Mouse (Mus musculus) heart, embryonic 16.5 days (tissue): ENCODE data around the gene Plekha6. TPM values are rescaled to one million over a fixed set of nuclear protein-coding genes. Genes with fewer than 3 reads are reported as not detected.

Source experiments
- ATAC-seq: fragments of 200-750 bp; cut with Nextera tagmentation; replicated peaks from 2 replicates; pipeline ENCODE4 v1.8.0; 2017; ENCODE audit warnings: moderate number of reproducible peaks; ENCODE audit not compliant: insufficient read depth, low FRiP score; ENCODE audit errors: extremely low read depth
- H3K27ac ChIP-seq: fragments of 300-500 bp; sonication (generic); 2 replicates; pipeline ENCODE4 v1.5.1; 2014; ENCODE audit warnings: mild to moderate bottlenecking, low read length, control low read depth, moderate library complexity
- H3K27me3 ChIP-seq: fragments of 300-500 bp; sonication (generic); 2 replicates; pipeline ENCODE4 v1.6.1; 2014; ENCODE audit warnings: low read length, mixed read lengths; ENCODE audit not compliant: control insufficient read depth, insufficient read depth
- H3K36me3 ChIP-seq: fragments of 300-500 bp; sonication (generic); 2 replicates; pipeline ENCODE4 v1.6.1; 2014; ENCODE audit not compliant: control insufficient read depth, insufficient read depth
- H3K4me1 ChIP-seq: fragments of 300-500 bp; sonication (generic); 2 replicates; pipeline ENCODE4 v1.6.1; 2014; ENCODE audit warnings: low read length, mixed read lengths; ENCODE audit not compliant: control insufficient read depth, insufficient read depth
- H3K4me2 ChIP-seq: fragments of 300-500 bp; sonication (generic); 2 replicates; pipeline ENCODE4 v1.6.1; 2014; ENCODE audit warnings: low read depth, mild to moderate bottlenecking, control low read depth, low read length
- H3K4me3 ChIP-seq: fragments of 300-500 bp; sonication (generic); 2 replicates; pipeline ENCODE4 v1.5.1; 2014; ENCODE audit warnings: mild to moderate bottlenecking, control low read depth, low read length
- H3K9ac ChIP-seq: fragments of 300-500 bp; sonication (generic); 2 replicates; pipeline ENCODE4 v1.6.1; 2014; ENCODE audit warnings: low read length, control low read depth
- H3K9me3 ChIP-seq: fragments of 300-500 bp; sonication (generic); replicated peaks from 2 replicates; pipeline ENCODE4 v1.6.1; 2016; ENCODE audit warnings: low read length; ENCODE audit not compliant: control insufficient read depth
- WGBS: fragments of 180-500 bp; shearing (Covaris S2); extraction: QIAGEN DNeasy Blood & Tissue Kit; methylation state at CpG from one replicate; pipeline ENCODE4 v1.1.7; 2014; 5-methylcytosine and 5-hydroxymethylcytosine counted together
- polyA plus RNA-seq: library from polyadenylated mRNA; unstranded; fragments of >200 nt; fragmentation: Nextera tagmentation; extraction: Ambion mirVana; gene quantifications from 2 replicates; pipeline ENCODE4 v1.2.1, GENCODE M21; 2015

Gene Plekha6
- polyA plus RNA-seq, 1 experiment from 2014 or later, result 12.3 TPM

DNA sequence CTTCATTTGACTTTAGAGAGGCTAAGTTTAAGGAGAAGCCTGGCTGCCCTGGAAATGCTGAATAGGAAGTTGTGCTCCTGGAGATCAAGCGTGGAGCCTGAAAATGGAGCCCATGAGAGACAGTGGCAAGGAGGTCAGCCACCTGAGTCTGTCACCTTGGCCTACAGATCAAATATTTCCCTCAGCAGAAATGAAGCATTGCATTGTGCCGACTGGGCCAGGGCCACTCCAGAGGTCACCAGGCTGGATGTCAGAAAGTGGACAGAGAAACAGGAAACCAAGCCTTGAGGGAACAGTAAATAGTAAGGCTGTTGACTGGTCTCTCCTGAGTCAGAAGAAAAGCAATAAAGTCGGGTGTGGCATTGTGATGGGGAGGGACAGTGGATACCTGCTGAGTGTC lies 61.1 kb downstream of the Plekha6 start:
- no peaks in the 10 kb centered on the region for H3K36me3 ChIP-seq
- H3K9me3 ChIP-seq, result no peaks in the 10 kb centered on the region
- H3K4me2 ChIP-seq, result no peak overlapping the region
- peaks cover 52% of the 10 kb centered on the region for H3K4me1 ChIP-seq
- H3K4me3 ChIP-seq, result no peak overlapping the region
- ATAC-seq, result no peak
- no peak overlapping the region for H3K9ac ChIP-seq
- H3K27me3 ChIP-seq, result no peaks in the 10 kb centered on the region
- 57% methylated on average over 3 of the region's 3 CpGs for WGBS
- H3K27ac ChIP-seq, result no peak overlapping the region; the same call in 1 of the 2 replicates

- WGBS, result 90% methylated on average over 2 of the region's 2 CpGs
- H3K4me1 ChIP-seq, result peaks cover 52% of the 10 kb centered on the region
These were observed 61.6 kb downstream of the Plekha6 start for GRCm38 (mm10) chr1:133225561-133225960.

DNA sequence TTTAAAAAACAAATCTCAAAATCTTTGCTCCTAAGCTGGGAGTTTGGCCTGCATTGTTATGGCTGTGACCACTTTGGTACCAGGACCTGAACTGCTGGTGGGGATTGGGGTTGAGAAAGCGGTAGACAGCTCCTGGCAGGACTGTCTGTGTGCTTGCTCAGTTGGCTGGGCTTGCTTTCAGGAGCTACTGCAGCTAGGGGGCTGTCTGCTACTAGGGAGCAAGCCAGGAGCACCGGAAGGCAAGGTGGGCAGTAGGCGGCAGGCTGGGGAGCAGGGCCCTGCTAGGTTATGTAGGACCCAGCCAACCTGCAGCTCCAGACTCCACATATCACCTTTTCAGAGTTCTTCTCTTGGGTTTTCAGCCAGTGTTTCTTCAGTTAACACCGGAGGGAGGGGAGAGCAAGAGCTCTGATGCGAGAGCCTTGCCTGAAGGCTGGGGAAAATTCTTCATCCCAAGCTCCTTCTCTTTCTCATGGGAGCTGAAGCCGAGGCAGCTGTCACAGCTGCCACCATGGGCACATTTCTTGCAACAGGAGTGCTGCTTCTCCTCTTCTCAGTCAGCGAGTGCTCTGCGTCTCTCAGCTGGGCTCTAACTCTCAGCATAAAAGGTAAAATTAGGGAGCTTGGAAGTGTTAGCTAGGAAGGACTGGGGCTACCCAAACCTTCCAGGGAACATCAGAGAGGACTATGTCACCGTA lies 62.1 kb downstream of the Plekha6 start:
- H3K27ac ChIP-seq, result peak overlapping the region; percentile 94
- H3K27me3 ChIP-seq, result no peaks in the 10 kb centered on the region
- H3K36me3 ChIP-seq, result no peaks in the 10 kb centered on the region
- no peaks in the 10 kb centered on the region for H3K9me3 ChIP-seq
- peak overlapping the region; percentile 41 for H3K4me2 ChIP-seq
- no peak overlapping the region for H3K4me3 ChIP-seq
- H3K9ac ChIP-seq, result peak overlapping the region; percentile 57
- H3K4me1 ChIP-seq, result peaks cover 52% of the 10 kb centered on the region
- ATAC-seq, result peak; percentile 58; the same call in 1 of the 2 replicates
- 22% methylated on average over 9 of the region's 9 CpGs for WGBS

More at GRCm38 (mm10) chr1:133225561-133225960, 61.6 kb downstream of the Plekha6 start:
- H3K27me3 ChIP-seq, result no peaks in the 10 kb centered on the region
- H3K9me3 ChIP-seq, result no peaks in the 10 kb centered on the region
- no peak overlapping the region for H3K4me3 ChIP-seq
- peak overlapping the region; percentile 57; the same call in 1 of the 2 replicates for H3K9ac ChIP-seq
- no peak overlapping the region for H3K4me2 ChIP-seq
- peak overlapping the region; percentile 94 for H3K27ac ChIP-seq
- ATAC-seq, result no peak
- no peaks in the 10 kb centered on the region for H3K36me3 ChIP-seq

GRCm38 (mm10) chr1:133226928-133227327 lies 62.9 kb downstream of the Plekha6 start:
- Histone ChIP-seq H3K9ac (peak overlapping the region; percentile 64), H3K27me3 (no peaks in the 10 kb centered on the region), H3K4me3 (peak overlapping the region; percentile 22; the same call in 1 of the 2 replicates), H3K36me3 (no peaks in the 10 kb centered on the region), H3K27ac (peak overlapping the region; percentile 94), H3K4me2 (peak overlapping the region; percentile 49), H3K4me1 (peaks cover 54% of the 10 kb centered on the region), H3K9me3 (no peaks in the 10 kb centered on the region)
- peak; percentile 87 for ATAC-seq
- WGBS, result 12% methylated on average over 9 of the region's 9 CpGs

DNA sequence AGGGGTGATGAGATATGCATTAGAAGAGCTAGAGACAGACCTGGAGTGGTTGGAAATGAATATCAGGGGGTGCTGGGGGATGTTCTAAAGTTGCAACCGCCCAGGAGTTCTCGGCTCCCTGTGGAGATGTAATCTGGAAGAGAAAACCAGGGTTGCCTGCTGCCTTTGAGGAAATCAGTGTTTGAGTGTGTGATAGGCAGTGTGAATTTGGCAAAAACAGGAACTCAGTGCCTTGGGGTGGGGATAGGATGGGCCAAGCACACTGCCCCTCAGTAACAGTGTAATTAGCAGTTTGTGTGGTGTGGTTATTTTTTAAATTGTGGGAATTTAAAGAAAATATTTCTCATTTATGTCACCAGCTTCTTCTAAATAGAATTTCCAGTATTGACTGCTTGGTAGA lies 63.4 kb downstream of the Plekha6 start:
- Histone ChIP-seq H3K4me1 (peaks cover 52% of the 10 kb centered on the region), H3K9me3 (no peaks in the 10 kb centered on the region), H3K36me3 (no peaks in the 10 kb centered on the region), H3K4me2 (peak overlapping the region; percentile 49), H3K27ac (peak overlapping the region; percentile 94), H3K27me3 (no peaks in the 10 kb centered on the region), H3K9ac (peak overlapping the region; percentile 64), H3K4me3 (peak overlapping the region; percentile 22; the same call in 1 of the 2 replicates)
- 27% methylated on average over 2 of the region's 2 CpGs for WGBS
- no peak for ATAC-seq

DNA sequence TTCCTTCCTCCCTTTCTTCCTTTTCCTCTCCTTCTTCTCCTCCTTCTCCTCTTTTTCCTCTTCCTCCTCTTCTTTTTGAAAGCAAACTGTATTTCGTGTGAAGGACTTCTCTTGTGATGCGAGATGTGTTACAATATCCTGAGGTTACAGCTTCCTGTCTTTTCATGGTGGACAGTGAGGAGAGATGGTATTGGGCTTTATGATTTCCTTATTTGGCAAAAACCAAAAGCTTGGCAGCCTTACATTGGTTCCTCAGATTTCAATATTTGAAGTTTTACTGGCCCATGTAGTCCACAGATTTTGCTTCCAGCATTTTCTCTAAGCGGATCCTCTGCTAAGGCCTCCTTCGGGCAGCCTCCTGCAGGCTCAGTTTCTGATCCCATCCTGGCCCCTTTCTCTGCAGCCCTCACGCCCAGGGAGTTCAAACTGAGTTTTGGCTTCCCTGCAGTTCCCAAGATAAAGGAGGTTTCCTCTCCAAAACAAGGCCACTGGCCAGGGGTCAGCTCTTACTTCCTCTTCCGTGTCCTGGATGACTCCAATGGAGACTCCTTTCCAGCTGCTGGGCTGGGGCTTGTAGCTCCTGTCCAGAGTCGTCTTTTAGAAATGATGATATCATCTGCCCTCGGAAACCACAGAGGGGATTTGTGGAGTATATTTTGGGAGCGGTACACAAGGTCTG lies 64.9 kb downstream of the Plekha6 start:
- Histone ChIP-seq H3K9me3 (no peaks in the 10 kb centered on the region), H3K4me1 (peaks cover 44% of the 10 kb centered on the region), H3K36me3 (no peaks in the 10 kb centered on the region), H3K4me2 (no peak overlapping the region), H3K27me3 (no peaks in the 10 kb centered on the region), H3K4me3 (no peak overlapping the region), H3K9ac (no peak overlapping the region), H3K27ac (peak overlapping the region; percentile 22)
- 32% methylated on average over 9 of the region's 9 CpGs for WGBS
- ATAC-seq, result no peak

GRCm38 (mm10) chr1:133231523-133232193 lies 67.6 kb downstream of the Plekha6 start:
- H3K4me3 ChIP-seq, result no peak overlapping the region
- WGBS, result 92% methylated on average over 7 of the region's 7 CpGs
- H3K4me1 ChIP-seq, result peaks cover 41% of the 10 kb centered on the region
- no peak overlapping the region for H3K27ac ChIP-seq
- H3K9me3 ChIP-seq, result no peaks in the 10 kb centered on the region
- H3K27me3 ChIP-seq, result no peaks in the 10 kb centered on the region
- H3K9ac ChIP-seq, result no peak overlapping the region
- no peak overlapping the region for H3K4me2 ChIP-seq
- H3K36me3 ChIP-seq, result 0 out of 2 replicates have a peak, but pooled peaks cover 4% of the 10 kb centered on the region
- ATAC-seq, result no peak

GRCm38 (mm10) chr1:133235909-133236308 lies 71.9 kb downstream of the Plekha6 start:
- WGBS, result 73% methylated on average over 5 of the region's 5 CpGs
- H3K4me3 ChIP-seq, result no peak overlapping the region
- 0 out of 2 replicates have a peak, but pooled peaks cover 4% of the 10 kb centered on the region for H3K36me3 ChIP-seq
- peak overlapping the region; percentile 99 for H3K27ac ChIP-seq
- H3K27me3 ChIP-seq, result no peaks in the 10 kb centered on the region
- no peak overlapping the region for H3K9ac ChIP-seq
- H3K4me2 ChIP-seq, result no peak overlapping the region
- H3K9me3 ChIP-seq, result no peaks in the 10 kb centered on the region
- peaks cover 47% of the 10 kb centered on the region for H3K4me1 ChIP-seq
- ATAC-seq, result no peak
